Mouse (Mus musculus) intestine, embryonic 14.5 days (tissue): ENCODE data around the gene Prkag1. TPM values are rescaled to one million over a fixed set of nuclear protein-coding genes. Genes with fewer than 3 reads are reported as not detected.

Experiments
- polyA plus RNA-seq: library from polyadenylated mRNA; unstranded; fragments of >200 nt; fragmentation: Nextera tagmentation; extraction: Ambion mirVana; gene quantifications from 2 replicates; pipeline ENCODE4 v1.2.1, GENCODE M21; 2014

Prkag1 gene
- polyA plus RNA-seq, 1 experiment from 2014 or later: 77.3 TPM

Other genes with a start within 250 kb of the Prkag1 start
- gene Adcy6, start 221.4 kb downstream of the Prkag1 start, polyA plus RNA-seq: 19.8 and 21.9 TPM in 2 replicates
- 31.5 and 34.8 TPM in 2 replicates for gene Cacnb3, start 200.7 kb downstream of the Prkag1 start, polyA plus RNA-seq
- gene Ddx23, start 168.6 kb downstream of the Prkag1 start, polyA plus RNA-seq: 27.1 TPM in 2 replicates
- 0.83 and 1.0 TPM in 2 replicates for gene Rnd1, start 154.1 kb downstream of the Prkag1 start, polyA plus RNA-seq
- gene Ccdc65, start 123.3 kb downstream of the Prkag1 start, polyA plus RNA-seq: 0.57 and 1.6 TPM in 2 replicates
- gene Fkbp11, start 103.3 kb downstream of the Prkag1 start, polyA plus RNA-seq: 47.9 and 53.1 TPM in 2 replicates
- gene Arf3, start 68.3 kb downstream of the Prkag1 start, polyA plus RNA-seq: 34.6 and 37.1 TPM in 2 replicates
- gene Wnt10b, start 53.4 kb downstream of the Prkag1 start, polyA plus RNA-seq: 0.12 TPM in 1 of 2 replicates, not detected in the other
- gene Wnt1, start 41.7 kb downstream of the Prkag1 start, polyA plus RNA-seq: not detected in 2 replicates
- not detected in 2 replicates for gene Ddn, start 22.0 kb downstream of the Prkag1 start, polyA plus RNA-seq
- 16.2 and 17.5 TPM in 2 replicates for gene Kmt2d, start 39.7 kb upstream of the Prkag1 start, polyA plus RNA-seq
- 9.5 and 11.4 TPM in 2 replicates for gene Rhebl1, start 63.0 kb upstream of the Prkag1 start, polyA plus RNA-seq
- 0.62 and 1.0 TPM in 2 replicates for gene Dhh, start 67.0 kb upstream of the Prkag1 start, polyA plus RNA-seq
- 4.1 and 5.5 TPM in 2 replicates for gene Lmbr1l, start 86.7 kb upstream of the Prkag1 start, polyA plus RNA-seq
- 1,667 and 1,776 TPM in 2 replicates for gene Tuba1b, start 103.0 kb upstream of the Prkag1 start, polyA plus RNA-seq
- not detected in 2 replicates for gene Gm49450, start 122.0 kb upstream of the Prkag1 start, polyA plus RNA-seq
- 1,282 and 1,437 TPM in 2 replicates for gene Tuba1a, start 122.2 kb upstream of the Prkag1 start, polyA plus RNA-seq
- 269 and 276 TPM in 2 replicates for gene Tuba1c, start 198.4 kb upstream of the Prkag1 start, polyA plus RNA-seq
- 54.4 and 56.3 TPM in 2 replicates for gene Prph, start 223.7 kb upstream of the Prkag1 start, polyA plus RNA-seq
- gene Troap, start 243.1 kb upstream of the Prkag1 start, polyA plus RNA-seq: 25.4 and 27.7 TPM in 2 replicates